Mouse (Mus musculus) retina, embryonic 14.5 days (tissue): Measurements from ENCODE around the gene Aldh1b1.

Experiments
- DNase-seq: peaks from one replicate; pipeline ENCODE4 v3.0.0-alpha.2; 2015; ENCODE audit warnings: low spot score

The Aldh1b1 gene

DNA sequence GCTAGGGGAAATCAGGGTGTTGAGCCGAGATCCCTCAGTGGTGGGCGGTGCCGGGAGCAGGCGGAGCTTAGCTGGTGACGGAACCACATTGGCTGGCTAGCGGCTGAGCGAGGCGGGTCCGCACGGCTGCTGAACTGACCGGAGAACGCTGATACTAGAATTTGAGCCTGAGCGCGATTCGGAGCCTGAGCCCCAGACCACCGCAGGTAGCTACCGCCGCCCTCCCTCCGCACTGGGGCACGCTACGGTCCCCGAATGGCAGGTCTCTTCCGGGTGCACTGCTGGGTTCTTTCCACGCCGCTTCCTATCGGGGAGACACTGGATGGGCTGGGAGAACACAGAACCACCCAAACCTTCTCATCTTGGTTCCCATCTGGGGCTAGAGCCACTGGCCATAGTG is at the start of gene Aldh1b1:
Gene Aldh1b1 (plus strand): TSS at position 59 of the 400 bp plus-strand sequence.
- peak; percentile 79 for DNase-seq

DNA sequence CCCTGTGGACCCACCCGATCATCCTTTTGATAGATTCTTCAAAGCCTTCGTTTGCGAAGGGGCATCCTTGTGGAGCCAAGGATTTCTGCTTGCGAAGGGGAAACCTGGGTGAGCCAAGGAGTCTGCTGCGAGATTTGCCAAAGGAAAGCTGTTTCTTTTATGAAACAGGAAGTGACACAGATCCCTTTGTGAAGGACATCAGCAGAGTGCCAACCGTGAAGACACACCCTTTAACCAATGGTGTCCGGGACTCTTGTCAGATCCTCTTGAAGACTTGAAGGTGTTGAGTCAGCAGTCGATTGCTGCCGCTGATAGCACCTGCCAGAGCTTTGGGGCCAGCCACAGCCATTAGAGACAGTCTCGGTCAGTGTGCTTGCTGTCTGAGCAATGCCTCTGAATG is 49.4 kb upstream of the Aldh1b1 start:
- no peak for DNase-seq

- DNase-seq = no peak
Measured at GRCm38 (mm10) chr4:45750477-45750876, 48.3 kb upstream of the Aldh1b1 start.

DNA sequence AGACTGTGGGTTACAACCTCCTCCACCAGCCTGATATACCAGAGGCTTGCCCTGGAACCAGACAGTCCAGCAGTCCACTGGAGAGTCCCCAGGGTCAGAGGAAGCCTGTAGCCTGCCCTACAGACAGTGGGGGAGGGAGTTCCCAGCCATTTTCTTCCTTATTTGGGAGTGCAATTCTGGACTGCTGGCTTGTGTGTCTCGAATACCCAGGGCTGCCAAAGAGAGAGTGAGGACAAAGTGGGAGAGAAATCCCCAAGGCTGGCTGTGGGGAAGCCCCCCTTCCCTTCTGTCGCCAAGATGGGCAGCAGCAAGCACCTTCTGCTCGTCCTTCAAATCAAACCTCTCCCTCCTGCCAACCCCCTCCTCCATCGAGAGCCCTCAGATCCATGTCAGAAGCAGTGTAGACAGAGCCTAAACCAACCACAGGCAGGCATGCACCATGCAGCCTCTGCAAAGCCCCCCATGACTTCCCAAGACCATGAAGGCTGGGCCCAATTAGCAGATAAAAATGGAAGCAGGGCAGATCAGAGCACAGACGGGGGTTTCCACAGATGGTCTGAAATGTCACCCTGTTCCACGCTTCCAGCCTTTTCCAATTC is 45.5 kb upstream of the Aldh1b1 start:
- DNase-seq = no peak

DNA sequence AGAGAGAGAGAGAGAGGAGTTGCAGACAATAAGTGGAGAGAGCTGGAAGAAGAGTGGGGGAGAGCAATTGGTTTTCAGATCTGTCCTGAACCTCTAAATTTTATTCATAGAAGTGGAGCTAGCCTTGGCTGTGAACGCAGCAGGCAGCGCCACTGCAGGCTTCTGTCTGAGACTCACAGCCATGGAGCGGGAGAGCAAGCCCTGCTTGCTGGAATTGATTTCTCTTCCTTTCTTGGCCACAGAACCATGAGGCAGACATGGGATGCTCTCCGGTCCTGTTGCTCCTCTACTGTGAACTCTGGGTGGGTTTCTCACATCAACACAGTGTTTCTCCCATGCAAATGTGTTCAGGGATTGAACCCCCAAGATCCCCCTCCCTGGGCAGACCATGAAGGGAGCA is 44.7 kb upstream of the Aldh1b1 start:
- DNase-seq = no peak

GRCm38 (mm10) chr4:45755097-45755496 is 43.7 kb upstream of the Aldh1b1 start:
- DNase-seq = peak; percentile 50

GRCm38 (mm10) chr4:45755881-45756280 is 42.9 kb upstream of the Aldh1b1 start:
- DNase-seq = no peak

- no peak for DNase-seq
Measured at GRCm38 (mm10) chr4:45757941-45758340, 40.9 kb upstream of the Aldh1b1 start.

DNA sequence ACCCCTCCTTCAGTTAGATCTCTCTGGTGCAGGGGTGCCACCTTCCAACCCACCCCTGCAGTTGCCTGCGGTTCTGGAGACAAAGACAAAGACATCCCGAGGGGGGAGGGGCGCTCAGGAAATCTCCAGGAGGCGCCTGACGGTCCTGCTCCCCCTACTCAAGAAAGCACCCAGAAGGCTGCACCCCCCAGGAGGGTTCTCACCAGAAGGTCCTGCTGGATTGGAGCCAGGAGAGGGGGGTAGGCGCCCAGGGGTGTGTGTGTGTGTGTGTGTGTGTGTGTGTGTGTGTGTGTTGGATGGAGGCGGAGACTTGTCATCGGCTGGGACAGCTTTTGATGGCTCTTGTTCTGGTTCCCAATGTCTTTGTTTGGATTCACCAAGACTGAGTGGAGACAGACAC is 39.4 kb upstream of the Aldh1b1 start:
- no peak for DNase-seq

- no peak for DNase-seq
Measured at GRCm38 (mm10) chr4:45762600-45762999, 36.2 kb upstream of the Aldh1b1 start.

DNA sequence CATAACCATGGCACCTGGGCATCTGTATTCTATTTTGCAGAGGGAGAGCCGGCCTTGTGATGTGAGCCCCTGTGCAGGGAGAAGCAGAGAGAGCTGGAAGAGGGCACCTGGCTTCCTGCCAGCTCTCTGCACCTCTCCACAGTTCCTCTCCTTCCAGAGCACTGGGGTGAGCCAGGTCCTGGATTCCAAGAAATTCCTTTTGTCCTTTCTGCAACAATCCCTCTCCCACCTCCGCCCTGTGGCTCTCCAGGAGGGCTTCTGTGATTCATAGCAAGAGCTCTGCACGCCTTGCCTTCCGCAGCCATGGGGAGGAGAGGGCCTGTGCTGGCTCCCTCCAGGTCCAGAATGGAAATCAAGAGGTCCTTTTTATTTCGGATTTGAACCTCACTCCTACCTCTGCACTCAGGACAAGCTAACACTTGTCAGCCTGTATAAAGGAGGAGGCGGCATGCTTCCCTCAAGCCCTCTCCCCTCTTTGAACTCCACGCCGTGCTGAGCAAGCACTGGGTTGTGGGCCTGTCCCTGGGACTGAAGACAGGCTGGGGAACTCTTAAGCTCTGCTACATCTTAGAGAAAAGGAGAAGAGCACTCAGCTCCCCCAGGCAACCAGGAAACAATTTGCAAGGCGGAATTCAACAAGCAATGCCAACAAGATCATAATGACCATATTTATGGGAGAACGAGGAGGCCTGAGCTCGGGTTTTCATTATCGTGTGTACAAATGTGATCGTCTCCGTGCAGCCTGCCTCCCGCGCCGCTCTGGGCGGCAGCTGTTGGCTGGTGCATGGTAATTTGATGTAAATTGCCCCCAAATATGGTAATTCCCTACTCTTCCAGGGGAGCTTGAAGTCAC is 35.3 kb upstream of the Aldh1b1 start:
- DNase-seq = no peak

- no peak for DNase-seq
Measured at GRCm38 (mm10) chr4:45764141-45764494, 34.7 kb upstream of the Aldh1b1 start.

DNA sequence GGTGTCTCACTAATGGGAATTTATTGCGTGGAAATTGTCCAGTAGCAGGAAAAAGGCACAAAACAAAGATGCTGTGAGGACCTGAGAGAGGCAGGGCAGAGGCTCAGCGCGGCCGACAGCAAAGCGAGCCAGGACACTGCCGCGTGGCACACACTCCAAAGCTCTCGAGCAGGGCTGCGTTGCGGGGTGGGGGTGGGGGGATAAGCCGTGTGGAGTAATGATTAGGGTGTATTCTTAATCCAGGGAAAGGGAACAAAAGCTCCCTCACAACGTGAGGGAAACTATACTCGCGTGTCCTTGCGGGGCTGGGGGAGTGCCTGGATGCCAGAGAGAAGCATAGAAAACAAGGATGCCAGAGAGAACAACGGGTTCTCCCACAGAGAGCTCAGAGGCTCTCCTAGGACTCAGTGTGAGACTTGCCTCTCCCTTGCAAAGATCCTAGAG is 33.7 kb upstream of the Aldh1b1 start:
- DNase-seq = no peak

DNA sequence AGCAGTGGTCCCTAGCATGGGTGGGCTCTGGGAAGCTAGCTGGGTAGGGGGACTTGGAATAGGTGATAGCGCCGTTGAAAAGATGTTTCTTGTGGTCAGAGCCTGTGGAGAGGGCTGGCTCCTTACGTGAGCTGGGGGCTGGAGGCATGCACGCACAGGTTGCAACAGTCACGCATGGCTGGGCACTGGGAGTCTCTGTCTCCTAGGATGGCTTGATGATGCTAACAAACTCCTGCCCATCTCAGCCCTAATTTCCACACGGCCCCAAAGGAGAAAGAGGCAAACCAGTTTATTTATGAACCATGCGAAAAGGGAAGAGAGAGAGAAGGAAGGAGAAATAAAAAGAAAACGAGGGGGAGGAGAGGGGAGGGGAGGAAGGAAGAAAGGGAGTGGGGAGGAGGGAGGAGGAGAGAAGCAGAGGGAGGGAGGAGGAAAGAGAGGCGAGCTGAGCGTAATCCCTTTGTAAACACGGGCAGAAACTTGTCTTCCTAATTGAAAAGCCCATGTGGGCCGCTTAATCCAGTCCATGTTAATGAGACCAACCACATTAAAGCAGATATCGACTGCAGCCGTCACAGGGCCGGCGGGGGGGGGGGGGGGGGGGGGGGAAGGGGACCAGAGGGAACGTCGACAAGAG is 33.1 kb upstream of the Aldh1b1 start:
- DNase-seq = peak; percentile 66

DNA sequence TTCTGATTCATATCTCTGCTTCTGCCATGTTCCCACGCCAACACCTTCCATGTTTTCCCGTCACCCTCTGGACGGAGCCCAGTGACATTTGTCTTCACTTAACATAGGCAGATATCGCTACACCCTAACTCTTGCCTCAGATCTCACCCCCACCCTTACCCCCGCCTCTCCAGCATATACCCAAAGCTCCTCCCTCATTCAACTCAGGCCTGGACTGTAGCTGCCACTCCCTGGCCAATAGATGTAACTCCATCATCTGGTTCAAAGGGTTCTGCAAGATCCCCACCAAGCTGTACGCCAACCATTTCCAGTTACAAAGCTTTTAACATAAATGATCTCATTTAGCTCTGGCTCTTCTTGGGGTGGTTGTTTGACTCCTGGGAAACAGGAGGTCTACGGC is 32.0 kb upstream of the Aldh1b1 start:
- no peak for DNase-seq

DNA sequence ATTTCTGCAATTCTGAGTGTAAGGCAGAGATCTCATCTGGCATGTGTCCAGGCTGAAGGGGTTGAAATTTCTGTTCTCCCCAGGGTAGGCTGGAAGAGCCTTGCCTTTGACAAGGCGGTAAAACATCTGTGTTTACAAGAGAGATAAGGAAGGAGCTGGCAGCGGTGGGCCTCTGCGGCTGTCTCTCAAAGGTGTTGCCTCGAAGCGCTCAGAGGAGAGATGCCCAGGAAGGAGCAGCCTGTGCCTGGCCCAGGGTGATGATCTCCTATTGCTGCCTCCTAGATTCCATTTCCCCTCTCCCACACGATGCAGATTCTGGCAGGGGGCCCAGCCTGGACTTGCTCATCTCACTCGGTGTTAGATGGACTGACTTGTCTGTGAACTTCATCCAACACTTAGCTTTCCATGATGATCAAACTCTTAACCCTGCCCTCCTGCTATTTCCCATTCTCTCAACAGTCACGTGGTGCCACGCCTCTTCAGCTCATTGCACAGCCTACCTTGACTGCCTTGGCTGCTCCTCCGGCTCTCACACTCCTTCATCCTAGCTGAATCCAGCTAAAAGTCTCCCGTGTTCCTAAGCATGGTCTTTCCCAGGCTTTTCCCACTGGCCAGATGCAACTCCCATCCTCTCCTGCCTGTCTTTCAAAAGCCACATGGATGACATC is 30.8 kb upstream of the Aldh1b1 start:
- DNase-seq = no peak

- DNase-seq = no peak
Measured at GRCm38 (mm10) chr4:45769141-45769540, 29.7 kb upstream of the Aldh1b1 start.

GRCm38 (mm10) chr4:45769791-45770637 is 28.8 kb upstream of the Aldh1b1 start:
- peak; percentile 69 for DNase-seq

GRCm38 (mm10) chr4:45770638-45771033 is 28.2 kb upstream of the Aldh1b1 start:
- no peak for DNase-seq

DNA sequence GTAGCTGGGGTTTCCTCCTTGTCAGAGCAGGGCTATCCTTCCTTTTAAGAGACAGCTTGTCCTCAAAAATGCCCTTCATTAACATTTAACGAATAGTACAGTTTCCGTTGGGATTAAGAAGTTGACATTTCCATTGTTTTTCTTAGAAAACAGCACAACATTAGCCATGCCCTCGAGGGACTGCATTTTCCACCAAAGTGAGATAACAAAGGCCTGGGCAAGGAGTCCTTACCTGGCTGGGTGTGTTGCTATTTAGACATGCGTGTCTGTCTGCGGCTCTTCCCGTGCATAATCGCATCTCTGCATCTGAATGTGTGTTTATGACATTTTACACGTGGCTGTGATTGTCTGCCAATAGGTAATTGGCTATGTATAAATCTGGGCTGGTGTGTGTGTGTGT is 27.6 kb upstream of the Aldh1b1 start:
- DNase-seq = no peak

- peak; percentile 87 for DNase-seq
Measured at GRCm38 (mm10) chr4:45771619-45772018, 27.2 kb upstream of the Aldh1b1 start.

DNA sequence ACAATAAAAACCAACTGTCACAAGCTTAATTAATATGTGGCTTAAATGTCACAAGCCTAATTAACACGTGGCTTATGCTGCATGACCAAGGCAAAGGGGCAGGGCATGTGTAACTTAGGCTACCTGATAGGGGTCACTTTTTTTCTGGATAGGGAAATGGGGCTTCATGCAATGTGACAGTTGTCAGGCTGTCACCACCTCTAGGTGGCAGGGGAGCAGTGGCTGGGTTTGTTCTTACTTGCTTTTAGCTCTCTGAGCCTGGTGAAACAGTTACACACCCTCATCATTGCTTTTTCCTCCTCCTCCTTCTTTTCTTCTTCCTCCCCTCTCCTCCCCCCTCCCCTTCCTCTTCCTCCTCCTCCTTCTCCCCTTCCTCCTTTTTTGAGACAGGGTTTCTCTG is 15.2 kb upstream of the Aldh1b1 start:
- no peak for DNase-seq
